Mouse (Mus musculus): ENCODE data around the gene Scaf8.

Scaf8 gene

DNA sequence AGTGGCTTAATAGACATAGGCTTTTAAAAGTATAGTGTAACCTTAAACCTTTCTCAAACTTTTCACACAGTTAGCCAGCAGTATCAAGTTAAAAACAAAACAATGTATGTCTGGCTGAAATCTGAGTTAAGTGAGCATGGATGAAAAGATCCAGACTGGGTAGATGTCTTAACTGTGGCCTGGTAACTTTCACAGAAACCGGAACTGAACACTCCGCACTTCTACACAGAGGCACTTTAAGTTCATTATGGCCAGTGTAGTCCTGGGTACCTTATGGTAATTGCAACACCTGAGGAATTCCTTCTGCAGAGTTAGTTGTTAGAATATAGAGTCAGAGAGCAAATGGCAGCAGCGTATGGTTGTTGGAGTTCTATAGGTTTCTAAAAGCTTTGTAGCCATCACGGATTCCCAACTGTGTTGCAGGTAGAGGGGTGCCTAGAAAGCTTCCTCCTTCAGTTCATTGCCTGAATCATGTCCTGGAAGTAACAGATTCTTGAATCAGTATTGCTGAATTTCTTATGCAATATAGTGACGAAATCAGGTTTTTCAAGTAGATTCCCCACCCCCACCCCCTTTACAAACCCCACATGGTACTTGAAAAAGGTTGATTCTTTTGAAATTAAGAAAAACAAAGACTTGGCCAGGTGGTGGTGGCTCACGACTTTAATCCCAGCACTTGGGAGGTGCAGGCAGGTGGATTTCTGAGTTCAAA, 92.9 kb downstream of the Scaf8 start:
- DNase-seq (ENCODE audit: low spot score in 2 of 2), result no peak

DNA sequence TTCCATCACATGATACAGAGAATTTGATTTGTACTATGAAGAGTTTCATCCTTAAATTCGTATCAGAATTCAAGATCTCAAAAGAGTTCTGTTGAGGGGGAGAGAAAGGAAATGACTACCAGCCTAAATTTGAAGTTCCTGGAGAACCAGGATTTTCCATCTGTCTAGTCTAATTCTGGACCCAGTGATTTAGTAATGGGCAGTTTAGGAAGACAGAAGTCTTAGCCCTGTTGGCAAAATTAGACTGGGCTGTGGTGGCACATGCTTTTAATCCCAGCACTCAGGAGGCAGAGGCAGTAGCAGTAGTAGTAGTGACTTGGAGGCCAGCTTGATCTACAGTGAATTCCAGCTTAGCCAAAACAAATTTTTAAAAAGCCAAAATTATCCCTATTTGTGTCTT, 93.7 kb downstream of the Scaf8 start:
- no peak for DNase-seq (ENCODE audit: low spot score in 2 of 2)

- no peak for DNase-seq (ENCODE audit: low spot score in 2 of 2)
Measured at GRCm38 (mm10) chr17:3209581-3209980, 94.8 kb downstream of the Scaf8 start.

DNA sequence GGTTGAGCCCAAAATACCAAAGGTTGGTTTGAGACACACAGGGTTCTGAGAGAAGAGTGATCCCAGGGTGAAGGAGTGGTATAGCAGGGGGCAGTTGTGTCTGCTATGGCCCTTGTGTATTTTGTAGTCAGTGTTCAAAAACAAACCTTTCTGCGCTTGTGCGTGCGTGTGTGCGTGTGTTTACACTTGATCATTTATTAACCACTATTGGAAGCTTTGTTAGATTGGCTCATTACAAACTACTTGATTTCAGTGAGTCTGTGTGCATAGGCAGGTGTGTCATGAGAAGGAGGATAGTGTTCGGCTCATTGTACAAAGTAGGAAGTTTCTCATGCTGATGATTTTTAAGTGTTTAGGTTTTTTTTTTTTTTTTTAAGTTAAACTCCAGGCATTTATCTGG, 95.4 kb downstream of the Scaf8 start:
- no peak for DNase-seq (ENCODE audit: low spot score in 2 of 2)

DNA sequence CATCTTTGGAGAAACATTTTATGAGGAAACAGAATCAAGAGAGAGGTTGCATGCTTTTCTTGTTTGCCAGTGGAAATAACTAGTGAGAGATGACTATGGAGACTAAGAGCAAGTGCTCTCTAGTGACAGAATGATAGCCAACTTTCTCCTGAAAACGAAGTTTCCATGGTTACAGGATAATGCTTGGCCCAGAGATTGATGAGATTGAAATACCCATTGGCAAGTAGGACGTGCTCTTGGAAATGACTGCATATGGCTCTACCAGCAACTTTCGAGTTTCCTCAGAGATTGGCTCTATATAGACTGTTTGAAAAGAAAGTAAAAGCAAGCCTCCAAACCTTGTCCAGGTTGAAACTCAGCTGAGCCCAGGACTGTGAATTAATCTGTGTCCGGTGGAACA, 97.3 kb downstream of the Scaf8 start:
- DNase-seq (ENCODE audit: low spot score in 2 of 2), result peak in 1 of 2 experiments; percentile 10

DNA sequence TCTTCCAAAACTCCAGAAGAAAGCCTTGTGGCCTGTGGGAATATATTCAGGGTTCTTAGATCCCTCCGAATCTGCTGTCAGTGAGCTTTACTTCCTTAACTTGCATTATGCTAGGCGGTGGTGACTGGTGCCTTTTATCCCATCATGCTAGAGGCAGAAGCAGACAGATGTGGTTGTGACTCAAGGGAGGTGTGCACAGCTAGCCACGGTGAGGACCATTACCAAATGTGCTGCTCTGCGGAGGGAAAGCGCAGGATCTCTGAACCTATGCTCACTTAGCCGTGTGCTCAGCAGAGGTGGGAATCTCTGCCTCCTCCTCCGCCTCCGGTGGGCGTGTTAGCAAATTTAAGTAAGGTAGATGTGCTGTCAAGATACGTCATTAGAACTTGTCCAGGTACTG, 98.1 kb downstream of the Scaf8 start:
- peak in 1 of 2 experiments; percentile 19 for DNase-seq (ENCODE audit: low spot score in 2 of 2)

DNA sequence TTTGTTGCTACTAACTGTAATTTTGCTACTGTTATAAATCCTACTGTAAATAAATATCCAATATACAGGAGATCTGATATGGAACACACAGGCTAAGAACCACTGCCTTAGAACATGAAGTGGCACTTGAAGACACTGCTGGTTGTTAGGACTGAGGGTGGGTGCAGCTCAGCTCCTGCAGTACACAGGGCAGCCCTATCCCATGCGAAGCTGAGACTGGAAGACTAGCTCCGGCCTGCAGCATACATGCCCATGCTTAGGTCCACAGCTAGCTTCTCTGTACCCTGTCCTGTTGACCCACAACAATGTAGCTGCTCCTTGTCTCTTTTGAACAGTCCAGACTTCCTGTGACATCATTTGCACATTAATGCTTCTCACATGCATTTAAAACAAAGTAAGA, 100.1 kb downstream of the Scaf8 start:
- peak in 1 of 2 experiments; percentile 13 for DNase-seq (ENCODE audit: low spot score in 2 of 2)

DNA sequence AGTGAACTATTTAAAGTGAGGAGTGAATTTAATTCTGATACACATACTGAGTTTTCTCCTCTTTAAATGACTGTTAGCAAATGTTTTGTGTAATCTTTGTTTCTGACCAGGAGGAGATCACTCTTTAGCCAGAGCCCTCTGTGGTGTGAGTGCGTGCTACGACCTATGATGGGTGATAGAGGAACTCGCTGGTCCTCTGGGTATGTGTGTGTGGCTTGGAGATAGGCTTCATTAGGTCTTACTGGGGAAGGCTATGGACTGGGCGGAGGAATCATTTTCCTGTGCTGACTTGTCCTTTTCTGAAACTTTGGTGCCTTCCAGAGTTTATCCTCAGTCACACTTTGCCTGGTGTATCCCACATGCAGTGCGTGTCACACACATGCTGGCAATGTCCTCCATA, 102.3 kb downstream of the Scaf8 start:
- peak in 1 of 2 experiments; percentile 11 for DNase-seq (ENCODE audit: low spot score in 2 of 2)

GRCm38 (mm10) chr17:3218364-3218763, 103.6 kb downstream of the Scaf8 start:
- DNase-seq (ENCODE audit: low spot score in 2 of 2), result peak in 1 of 2 experiments; percentile 16

- DNase-seq (ENCODE audit: low spot score in 2 of 2), result peak; percentile 48 to 68
Measured at GRCm38 (mm10) chr17:3218916-3219315, 104.1 kb downstream of the Scaf8 start.

- no peak for DNase-seq (ENCODE audit: low spot score in 2 of 2)
Measured at GRCm38 (mm10) chr17:3220201-3220600, 105.4 kb downstream of the Scaf8 start.

DNA sequence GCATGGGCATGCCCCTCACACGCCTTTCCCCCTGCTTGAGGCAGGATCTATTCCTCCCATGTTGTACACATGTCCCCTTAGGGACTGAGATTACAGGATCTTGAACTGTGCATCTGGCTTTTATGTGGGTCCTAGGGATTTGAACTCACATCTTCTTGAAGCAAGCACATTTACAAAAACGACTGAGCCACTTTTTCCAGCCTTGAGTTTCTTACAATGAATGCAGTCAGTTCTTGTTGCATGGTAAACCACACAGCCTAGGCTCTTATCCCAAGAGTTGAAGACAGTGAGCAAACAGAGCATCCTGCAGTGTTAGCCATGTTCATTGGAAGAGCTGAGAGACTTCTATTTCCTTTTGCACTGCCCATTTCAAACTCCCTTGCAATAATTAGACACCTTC, 108.3 kb downstream of the Scaf8 start:
- DNase-seq (ENCODE audit: low spot score in 2 of 2), result no peak

- DNase-seq (ENCODE audit: low spot score in 2 of 2), result no peak
Measured at GRCm38 (mm10) chr17:3223721-3224120, 108.9 kb downstream of the Scaf8 start.

DNA sequence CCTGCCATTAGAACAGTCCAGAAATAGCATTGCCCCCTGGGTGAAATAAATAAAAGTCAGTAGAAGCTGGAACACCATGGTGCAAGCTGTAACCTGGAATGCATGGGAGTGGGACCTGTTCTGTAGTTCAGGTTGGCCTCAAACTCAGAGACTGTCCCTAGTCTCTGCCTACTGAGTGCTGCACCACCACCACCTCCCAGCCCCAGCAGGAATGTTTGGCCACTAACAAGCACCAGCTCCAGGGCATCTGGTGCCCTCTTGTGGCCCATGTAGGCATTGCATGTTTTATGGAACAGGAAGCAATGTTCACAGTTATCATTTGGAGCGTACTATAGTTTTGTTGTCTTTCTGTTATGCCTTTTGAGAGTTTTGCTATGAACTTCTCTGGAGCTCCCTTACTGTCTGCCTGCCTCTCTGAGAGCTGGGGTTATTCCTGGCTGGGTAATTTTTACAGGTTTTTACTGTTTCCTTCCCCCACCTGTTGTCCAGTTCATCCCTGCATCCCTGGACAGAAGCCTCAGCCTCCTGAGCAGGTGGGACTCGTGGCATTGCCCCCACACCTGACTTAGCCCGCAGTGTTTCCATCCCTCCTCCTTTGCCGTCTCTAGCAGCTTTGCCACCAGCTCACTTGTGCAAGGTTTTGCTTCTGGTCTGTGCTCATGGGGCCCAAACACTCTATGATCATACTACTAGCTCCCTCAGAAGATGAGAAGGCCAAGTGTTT, 109.8 kb downstream of the Scaf8 start:
- peak; percentile 89 to 90 for DNase-seq (ENCODE audit: low spot score in 2 of 2)

DNA sequence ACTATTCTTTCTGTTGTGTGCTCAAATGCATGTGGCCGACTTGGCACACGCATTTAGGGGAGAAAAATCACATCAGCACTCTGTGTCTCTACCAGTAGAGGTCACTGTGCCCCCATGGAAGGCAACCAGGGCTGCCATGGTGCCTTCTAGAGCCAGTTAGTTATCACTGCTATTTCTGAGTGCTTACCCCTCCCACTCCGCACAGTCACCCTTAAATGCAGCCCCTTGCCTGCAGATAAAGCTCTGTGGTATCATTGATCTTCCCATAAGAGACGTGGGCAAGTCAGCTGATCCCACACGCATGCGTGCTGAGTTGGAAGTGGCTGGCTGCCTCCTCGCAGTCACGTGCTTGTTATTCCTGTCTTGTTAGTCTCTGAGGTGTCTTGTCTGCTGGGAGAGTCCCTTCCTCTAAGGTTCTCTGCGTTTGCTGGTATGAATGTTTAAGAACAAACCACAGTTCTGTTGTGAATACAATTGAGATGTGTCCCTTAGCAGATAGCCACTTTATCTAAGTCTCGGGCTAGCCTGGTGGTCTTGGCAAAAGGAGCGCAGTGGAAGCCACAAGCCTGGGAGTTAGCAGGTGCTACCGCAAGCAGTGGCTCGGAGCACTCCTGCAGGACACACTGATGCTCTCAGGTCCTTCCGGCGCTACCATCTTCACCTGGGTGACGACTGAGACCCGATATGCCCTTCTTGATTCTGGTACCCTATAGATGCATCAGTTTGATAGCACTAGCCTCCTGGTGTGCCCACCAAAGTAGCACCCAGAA, 115.6 kb downstream of the Scaf8 start:
- DNase-seq (ENCODE audit: low spot score in 2 of 2), result peak; percentile 74 to 75

GRCm38 (mm10) chr17:3232626-3233025, 117.9 kb downstream of the Scaf8 start:
- no peak for DNase-seq (ENCODE audit: low spot score in 2 of 2)

DNA sequence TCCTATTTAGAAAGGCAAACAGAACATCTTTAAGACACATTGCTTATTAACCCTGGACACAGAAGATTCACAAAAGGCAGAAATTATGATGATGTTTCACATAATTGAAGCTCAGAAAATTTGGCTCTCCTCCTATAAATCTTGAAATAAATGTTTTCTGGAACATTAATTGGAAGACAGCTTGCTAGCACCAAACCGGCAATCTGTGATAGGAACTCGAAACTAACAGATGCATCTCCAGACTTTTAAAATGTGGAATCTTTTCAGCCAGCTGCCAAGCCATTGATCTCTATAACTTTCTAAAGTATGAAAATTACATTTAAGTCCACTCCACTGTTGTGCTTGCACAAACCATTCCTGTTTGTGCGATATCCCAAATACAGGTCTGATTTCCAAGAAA, 128.9 kb downstream of the Scaf8 start:
- no peak for DNase-seq (ENCODE audit: low spot score in 2 of 2)

DNA sequence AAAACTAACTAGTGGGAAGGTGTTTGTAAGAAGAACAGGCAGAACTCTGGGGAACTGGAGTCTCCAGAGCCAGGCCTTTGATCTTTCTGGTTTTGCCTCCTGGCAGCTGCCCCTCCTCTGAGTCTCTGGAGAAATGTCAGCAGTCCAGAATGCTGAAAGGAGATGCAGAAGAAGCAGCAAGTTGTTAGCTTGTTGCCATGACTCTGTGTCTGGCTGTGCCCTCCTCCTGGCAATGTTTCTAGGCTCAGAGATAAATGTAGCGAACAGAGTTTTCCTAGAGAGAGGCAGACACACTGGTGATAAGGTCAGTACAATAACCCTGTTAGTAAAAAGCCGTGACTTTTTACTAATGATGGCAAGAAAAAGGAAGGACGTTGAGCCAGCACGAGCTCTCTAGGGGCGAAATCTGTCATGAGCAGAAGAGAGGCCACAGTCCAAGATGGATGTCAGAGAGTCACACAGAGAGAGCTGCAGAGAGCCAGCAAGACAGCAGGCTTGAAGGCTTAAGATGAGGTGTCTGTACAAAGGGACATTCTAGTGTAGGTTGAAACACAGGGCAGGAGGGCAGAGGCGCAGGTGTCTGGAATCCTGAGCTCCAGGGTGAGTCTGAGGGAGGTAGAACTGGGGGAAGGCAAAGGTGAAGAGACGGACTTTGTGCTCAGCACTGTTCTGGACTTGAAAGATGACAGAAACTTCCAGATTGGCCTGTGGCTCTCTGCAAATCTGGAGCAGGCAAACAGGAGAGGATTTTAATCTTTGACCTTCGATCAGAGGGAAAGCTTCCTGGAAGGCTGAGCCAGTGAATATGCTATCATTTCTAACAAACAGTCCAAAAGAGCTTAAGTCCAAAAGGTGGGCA, 130.3 kb downstream of the Scaf8 start:
- DNase-seq (ENCODE audit: low spot score in 2 of 2), result peak in 1 of 2 experiments; percentile 64

- no peak for DNase-seq (ENCODE audit: low spot score in 2 of 2)
Measured at GRCm38 (mm10) chr17:3246665-3247370, 132.0 kb downstream of the Scaf8 start.

Data from right cerebral cortex, postnatal 10 days (tissue).